Mouse (Mus musculus) embryonic facial prominence, embryonic 10.5 days (tissue): ENCODE results near the gene Unc45a. TPM values are rescaled to one million over a fixed set of nuclear protein-coding genes. Genes with fewer than 3 reads are reported as not detected.

ENCODE experiments used
- DNase-seq: peaks from one replicate; pipeline ENCODE4 v3.0.0-alpha.2; 2017; ENCODE audit warnings: low spot score
- H3K27ac ChIP-seq: fragments of 300-500 bp; sonication (generic); replicated peaks from 2 replicates; pipeline ENCODE4 v1.5.1; 2016; ENCODE audit warnings: mild to moderate bottlenecking
- H3K27me3 ChIP-seq: fragments of 300-500 bp; sonication (generic); replicated peaks from 2 replicates; pipeline ENCODE4 v1.6.1; 2016; ENCODE audit warnings: low read depth, mild to moderate bottlenecking; ENCODE audit not compliant: poor library complexity, severe bottlenecking
- H3K36me3 ChIP-seq: fragments of 300-500 bp; sonication (generic); replicated peaks from 2 replicates; pipeline ENCODE4 v1.6.1; 2016; ENCODE audit warnings: mild to moderate bottlenecking, moderate library complexity
- H3K4me1 ChIP-seq: fragments of 300-500 bp; sonication (generic); 2 replicates; pipeline ENCODE4 v1.6.1; 2016
- H3K4me3 ChIP-seq: fragments of 300-500 bp; sonication (generic); 2 replicates; pipeline ENCODE4 v1.5.1; 2016; ENCODE audit warnings: mild to moderate bottlenecking, moderate library complexity
- H3K9me3 ChIP-seq: fragments of 300-500 bp; sonication (generic); 2 replicates; pipeline ENCODE4 v1.6.1; 2016; ENCODE audit warnings: mild to moderate bottlenecking
- WGBS: fragments of 180-500 bp; shearing (Covaris S2); methylation state at CpG from one replicate; pipeline ENCODE4 v1.1.7; 2016; 5-methylcytosine and 5-hydroxymethylcytosine counted together
- polyA plus RNA-seq: library from polyadenylated mRNA; unstranded; fragments of >200 nt; fragmentation: Nextera tagmentation; extraction: Ambion mirVana; gene quantifications from 2 replicates; pipeline ENCODE4 v1.2.1, GENCODE M21; 2016

The Unc45a gene
- polyA plus RNA-seq, 1 experiment from 2014 or later, result 51.3 TPM

DNA sequence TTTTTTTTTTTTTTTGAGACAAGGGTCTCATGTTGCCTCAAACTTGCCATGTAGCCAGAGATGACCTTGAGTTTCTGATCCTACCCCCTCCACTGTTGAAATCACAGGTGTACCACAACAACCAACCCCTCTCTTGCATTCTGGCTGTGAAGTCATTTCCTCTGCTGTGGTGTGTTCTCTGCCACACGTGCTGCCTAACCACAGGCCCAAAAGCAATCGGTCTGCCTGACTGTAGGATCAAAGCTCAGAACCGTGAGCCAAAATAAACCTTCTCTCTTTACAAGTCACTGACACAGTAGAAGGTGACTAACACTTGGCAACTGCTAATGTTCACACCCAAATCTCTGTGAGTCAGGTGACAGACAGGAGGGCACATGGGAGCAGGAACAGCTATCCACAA lies 19.6 kb upstream of the Unc45a start:
- H3K4me1 ChIP-seq, result peaks cover 18% of the 10 kb centered on the region

DNA sequence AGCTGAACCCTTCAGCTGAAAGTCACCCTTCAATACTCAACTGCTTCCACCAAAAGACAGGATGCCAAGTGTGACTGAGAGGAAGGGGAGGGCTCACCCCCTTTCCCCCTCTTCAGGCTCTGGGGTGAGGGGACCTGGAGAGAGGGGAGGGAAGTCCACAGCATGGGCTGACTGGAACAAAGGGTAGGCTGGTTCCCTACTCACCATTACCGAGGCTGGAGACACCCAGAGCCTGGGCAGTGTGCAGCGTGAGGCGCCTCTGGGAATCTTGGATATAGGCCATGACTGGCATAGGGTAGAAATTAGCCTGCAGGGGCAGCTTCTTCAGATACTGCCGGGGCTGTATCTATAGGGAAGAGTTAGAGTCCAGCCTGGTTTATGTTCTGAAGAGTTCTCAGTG lies 17.2 kb upstream of the Unc45a start:
- 0 out of 2 replicates have a peak overlapping the region, but pooled peaks have one; percentile 24 for H3K27ac ChIP-seq
- no peaks in the 10 kb centered on the region for H3K27me3 ChIP-seq
- H3K36me3 ChIP-seq, result peaks cover 95% of the 10 kb centered on the region
- 64% methylated on average over 4 of the region's 4 CpGs for WGBS
- no peaks in the 10 kb centered on the region for H3K9me3 ChIP-seq
- H3K4me3 ChIP-seq, result no peak overlapping the region
- DNase-seq, result no peak
- peaks cover 18% of the 10 kb centered on the region for H3K4me1 ChIP-seq

More for the DNA sequence above, 19.6 kb upstream of the Unc45a start:
- Histone ChIP-seq H3K27ac (no peak overlapping the region), H3K36me3 (peaks cover 99% of the 10 kb centered on the region), H3K27me3 (no peaks in the 10 kb centered on the region), H3K9me3 (no peaks in the 10 kb centered on the region), H3K4me3 (no peak overlapping the region)
- WGBS, result 84% methylated on average over 3 of the region's 3 CpGs
- DNase-seq, result no peak

DNA sequence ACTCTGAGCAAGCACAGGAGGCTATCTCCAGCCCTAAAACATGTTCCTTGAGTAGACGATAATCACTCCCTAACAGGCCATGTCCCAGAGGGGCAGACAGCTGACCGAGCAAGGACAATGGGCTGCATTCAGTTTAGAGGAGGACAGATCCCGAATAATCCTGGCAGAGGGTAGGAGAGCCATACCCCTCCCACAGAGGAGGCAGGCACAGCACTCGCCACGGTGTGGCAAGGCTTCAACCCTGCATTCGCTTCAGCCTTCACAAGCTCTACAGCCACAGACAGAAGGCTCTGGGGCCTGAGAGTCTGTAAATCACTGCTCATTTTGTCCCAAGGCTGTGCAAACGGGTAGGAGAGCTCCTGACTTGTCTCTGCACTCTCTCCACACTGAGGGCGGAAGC lies 16.4 kb upstream of the Unc45a start:
- Histone ChIP-seq H3K4me3 (no peak overlapping the region), H3K4me1 (peaks cover 18% of the 10 kb centered on the region), H3K27me3 (no peaks in the 10 kb centered on the region), H3K27ac (peak overlapping the region; percentile 72), H3K36me3 (peaks cover 95% of the 10 kb centered on the region), H3K9me3 (no peaks in the 10 kb centered on the region)
- DNase-seq, result peak; percentile 42
- 26% methylated on average over 8 of the region's 8 CpGs for WGBS

DNA sequence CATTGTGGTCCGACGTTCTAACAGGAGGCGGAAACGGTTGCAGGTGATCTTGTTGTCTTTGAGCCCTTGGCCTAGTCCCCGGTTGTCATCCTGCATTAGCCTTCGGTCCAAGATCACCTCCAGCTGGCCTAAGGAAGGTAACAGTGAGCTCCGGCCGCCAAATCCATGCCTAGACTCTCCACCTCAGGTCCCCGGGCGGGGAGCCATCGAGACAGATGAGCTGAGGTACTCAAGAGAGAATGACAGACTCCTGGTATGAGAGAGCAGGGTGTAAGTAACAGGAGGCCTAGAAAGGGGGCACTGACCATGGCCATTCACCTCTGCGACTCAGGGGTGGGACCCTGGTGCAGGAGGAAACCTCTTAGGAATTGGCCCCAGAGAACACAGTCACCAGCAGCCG lies 15.5 kb upstream of the Unc45a start:
- Histone ChIP-seq H3K4me3 (no peak overlapping the region), H3K9me3 (no peaks in the 10 kb centered on the region), H3K27ac (peak overlapping the region; percentile 72; the same call in 1 of the 2 replicates), H3K36me3 (peaks cover 93% of the 10 kb centered on the region), H3K27me3 (no peaks in the 10 kb centered on the region), H3K4me1 (peaks cover 18% of the 10 kb centered on the region)
- 80% methylated on average over 13 of the region's 13 CpGs for WGBS
- DNase-seq, result no peak

DNA sequence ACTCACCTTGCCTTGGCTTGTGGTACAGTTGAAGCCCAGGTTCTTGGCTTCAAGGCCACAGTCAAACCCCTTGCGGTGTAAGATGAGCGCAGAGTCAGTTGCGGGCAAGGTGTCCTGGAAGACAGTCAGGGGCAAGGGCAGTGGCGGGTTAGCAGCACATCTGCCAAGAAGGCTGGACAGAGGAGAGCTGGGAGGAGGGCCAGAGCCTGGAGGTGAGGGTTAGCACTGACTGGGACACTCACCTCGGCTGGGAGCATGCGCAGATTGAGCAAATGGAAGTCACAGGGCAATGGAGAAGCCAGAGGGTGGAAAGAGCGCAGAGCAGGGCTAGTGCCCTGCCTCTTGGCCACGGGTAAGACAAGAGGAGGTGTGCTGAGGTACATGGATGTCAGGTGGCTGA lies 12.1 kb upstream of the Unc45a start:
- H3K27ac ChIP-seq, result no peak overlapping the region
- WGBS, result 93% methylated on average over 8 of the region's 8 CpGs
- H3K4me1 ChIP-seq, result peaks cover 25% of the 10 kb centered on the region
- peaks cover 79% of the 10 kb centered on the region for H3K36me3 ChIP-seq
- H3K27me3 ChIP-seq, result no peaks in the 10 kb centered on the region
- H3K4me3 ChIP-seq, result no peak overlapping the region
- no peaks in the 10 kb centered on the region for H3K9me3 ChIP-seq
- DNase-seq, result no peak

DNA sequence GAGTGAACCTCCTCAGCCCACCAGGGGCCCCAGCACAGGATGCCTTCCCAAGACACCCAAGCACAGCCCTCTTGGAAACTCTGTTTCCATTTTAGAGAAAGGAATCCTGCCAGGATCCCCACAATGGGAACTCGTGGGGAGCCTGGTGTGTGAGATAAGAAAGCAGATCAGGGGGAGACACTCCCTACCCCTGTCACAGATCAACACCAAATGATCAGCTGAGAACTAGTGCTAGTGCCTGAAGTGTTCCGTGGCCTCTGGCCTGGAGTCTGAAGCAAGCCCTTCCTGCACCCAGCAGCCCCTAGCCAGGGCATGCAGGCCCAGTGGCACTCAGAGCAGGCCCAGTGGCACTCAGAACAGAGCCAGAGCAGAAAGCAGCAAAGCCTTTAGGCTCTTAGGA lies 10.0 kb upstream of the Unc45a start:
- 81% methylated on average over 2 of the region's 2 CpGs for WGBS
- Histone ChIP-seq H3K9me3 (no peaks in the 10 kb centered on the region), H3K27ac (no peak overlapping the region), H3K4me1 (peaks cover 17% of the 10 kb centered on the region), H3K36me3 (peaks cover 58% of the 10 kb centered on the region), H3K27me3 (no peaks in the 10 kb centered on the region), H3K4me3 (no peak overlapping the region)
- no peak for DNase-seq

DNA sequence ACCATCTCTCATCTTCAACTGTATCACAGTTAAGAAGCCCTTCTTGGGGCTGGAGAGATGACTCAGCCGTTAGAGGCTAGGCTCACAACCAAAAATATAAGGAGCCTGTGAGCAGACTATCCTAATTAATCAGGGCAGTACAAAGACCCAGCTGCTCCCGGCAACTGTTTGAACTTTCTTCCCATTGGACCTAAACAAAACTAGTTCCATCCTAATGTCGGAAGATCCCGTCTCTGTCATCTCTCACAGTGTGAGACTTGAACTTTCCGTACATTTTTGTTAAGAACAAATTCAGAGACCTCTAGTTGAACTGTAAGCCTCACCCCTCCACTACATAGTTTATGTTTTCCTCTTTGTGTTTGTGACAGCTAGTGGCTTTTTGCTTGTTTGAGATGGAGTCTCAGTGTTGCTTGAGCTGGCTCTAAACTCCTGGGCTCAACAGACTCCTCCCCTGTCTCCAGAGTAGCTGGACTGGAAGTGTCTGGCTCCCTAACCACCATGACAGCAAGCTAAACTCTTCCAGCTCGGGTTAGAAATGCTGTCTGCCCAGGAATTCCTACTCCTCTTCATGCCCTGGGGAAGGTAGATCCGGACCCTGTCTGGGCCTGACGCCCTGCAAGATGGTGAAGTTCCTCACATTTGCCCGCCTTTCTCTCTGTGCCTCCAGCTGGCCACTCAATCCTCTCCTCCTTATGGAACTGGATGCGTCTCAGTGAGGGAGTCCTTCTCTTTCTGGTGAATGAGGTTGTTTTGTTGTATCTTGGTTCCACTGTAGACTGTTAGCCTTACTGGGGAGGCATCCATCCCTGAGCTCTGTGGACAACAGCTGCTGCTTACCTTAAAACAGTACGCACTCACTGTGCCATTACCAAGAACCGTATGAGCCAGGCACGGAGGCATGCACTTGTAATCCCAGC lies 7.1 kb upstream of the Unc45a start:
- no peak overlapping the region for H3K27ac ChIP-seq
- peaks cover 40% of the 10 kb centered on the region for H3K36me3 ChIP-seq
- no peaks in the 10 kb centered on the region for H3K27me3 ChIP-seq
- no peak overlapping the region for H3K4me3 ChIP-seq
- no peaks in the 10 kb centered on the region for H3K9me3 ChIP-seq
- peaks cover 25% of the 10 kb centered on the region for H3K4me1 ChIP-seq
- no peak for DNase-seq
- WGBS, result 70% methylated on average over 13 of the region's 13 CpGs

DNA sequence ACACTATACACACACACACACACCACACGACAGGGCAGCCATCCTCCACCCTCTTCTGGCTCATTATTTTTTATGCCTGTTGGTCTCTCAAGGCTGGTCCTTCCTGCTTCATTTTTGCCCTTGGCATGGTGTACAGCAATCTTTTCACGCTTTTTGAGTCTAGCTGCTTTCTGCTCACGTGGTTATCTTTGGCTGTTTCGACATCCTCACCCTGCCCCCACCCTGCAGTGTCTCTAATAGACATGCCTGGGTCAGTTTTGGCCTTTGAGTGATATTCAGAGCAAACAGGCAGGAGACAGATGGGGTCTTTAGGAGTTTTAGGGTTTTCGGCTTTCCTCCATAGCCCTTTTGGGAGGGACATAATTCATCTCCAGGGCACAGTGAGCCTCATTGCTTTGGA lies 6.0 kb upstream of the Unc45a start:
- no peak overlapping the region for H3K27ac ChIP-seq

DNA sequence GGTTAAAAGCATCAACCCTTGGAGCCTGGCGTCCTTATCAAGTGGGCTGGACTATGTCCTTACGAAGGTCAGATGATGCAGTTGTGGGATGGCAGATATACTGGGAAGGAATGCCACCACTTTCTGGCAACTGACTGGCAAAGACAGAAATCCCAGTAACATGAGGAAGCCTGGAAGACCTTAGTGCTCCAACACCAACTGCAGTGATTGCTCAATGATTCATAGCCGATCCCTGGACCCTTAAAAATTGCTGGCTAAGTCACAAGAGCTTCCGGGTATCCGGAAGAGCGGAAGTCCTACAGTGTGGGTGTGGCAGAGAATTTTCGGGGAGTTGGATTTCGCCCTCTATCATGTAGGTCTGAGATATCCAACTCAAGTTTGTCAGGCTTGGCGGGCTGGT lies 5.4 kb upstream of the Unc45a start:
- H3K27ac ChIP-seq, result no peak overlapping the region
- H3K4me1 ChIP-seq, result peaks cover 34% of the 10 kb centered on the region
- peaks cover 24% of the 10 kb centered on the region for H3K36me3 ChIP-seq
- WGBS, result 92% methylated on average over 9 of the region's 9 CpGs
- no peak for DNase-seq
- H3K4me3 ChIP-seq, result no peak overlapping the region
- no peaks in the 10 kb centered on the region for H3K9me3 ChIP-seq
- H3K27me3 ChIP-seq, result peaks cover 12% of the 10 kb centered on the region

More for the DNA sequence above, 6.0 kb upstream of the Unc45a start:
- Histone ChIP-seq H3K9me3 (no peaks in the 10 kb centered on the region), H3K4me3 (no peak overlapping the region), H3K4me1 (peaks cover 30% of the 10 kb centered on the region), H3K36me3 (peaks cover 30% of the 10 kb centered on the region), H3K27me3 (peaks cover 5% of the 10 kb centered on the region)
- WGBS, result 93% methylated on average over 5 of the region's 5 CpGs
- no peak for DNase-seq

DNA sequence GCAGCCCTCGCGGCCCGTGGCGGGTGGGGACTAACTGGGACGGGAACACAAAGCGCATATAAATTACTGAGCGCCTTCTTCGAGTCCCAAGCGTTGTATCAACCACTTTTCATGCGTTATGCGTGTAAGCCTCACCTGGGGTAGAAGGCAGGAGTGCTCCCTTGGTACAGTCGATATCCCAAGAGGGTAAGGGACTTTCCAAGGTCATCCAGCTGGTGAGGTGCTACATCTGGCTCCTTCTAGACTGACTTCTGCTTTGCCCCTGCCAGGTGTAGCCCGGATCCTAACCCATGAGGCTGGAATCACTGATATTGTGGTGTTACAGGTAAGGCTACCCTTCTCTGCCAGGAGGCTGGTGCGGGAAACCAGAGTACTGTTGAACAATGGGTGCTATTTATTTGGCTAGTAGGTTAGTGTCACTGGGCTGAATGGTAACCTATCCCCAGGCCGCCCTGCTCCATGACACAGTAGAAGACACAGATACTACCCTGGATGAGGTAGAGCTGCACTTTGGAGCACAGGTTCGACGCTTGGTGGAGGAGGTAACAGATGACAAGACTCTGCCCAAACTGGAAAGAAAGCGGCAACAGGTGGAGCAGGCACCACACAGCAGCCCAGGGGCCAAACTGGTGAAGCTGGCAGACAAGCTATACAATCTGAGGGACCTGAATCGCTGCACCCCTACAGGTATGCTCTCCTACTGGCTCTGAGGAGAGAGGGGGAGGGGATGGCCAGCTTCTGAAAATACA lies 2.6 kb upstream of the Unc45a start:
- 26% methylated on average over 19 of the region's 19 CpGs for WGBS
- Histone ChIP-seq H3K4me1 (peaks cover 49% of the 10 kb centered on the region), H3K4me3 (peak overlapping the region; percentile 73), H3K36me3 (peaks cover 6% of the 10 kb centered on the region), H3K9me3 (no peaks in the 10 kb centered on the region), H3K27ac (peak overlapping the region; percentile 91), H3K27me3 (peaks cover 12% of the 10 kb centered on the region)
- DNase-seq, result no peak

DNA sequence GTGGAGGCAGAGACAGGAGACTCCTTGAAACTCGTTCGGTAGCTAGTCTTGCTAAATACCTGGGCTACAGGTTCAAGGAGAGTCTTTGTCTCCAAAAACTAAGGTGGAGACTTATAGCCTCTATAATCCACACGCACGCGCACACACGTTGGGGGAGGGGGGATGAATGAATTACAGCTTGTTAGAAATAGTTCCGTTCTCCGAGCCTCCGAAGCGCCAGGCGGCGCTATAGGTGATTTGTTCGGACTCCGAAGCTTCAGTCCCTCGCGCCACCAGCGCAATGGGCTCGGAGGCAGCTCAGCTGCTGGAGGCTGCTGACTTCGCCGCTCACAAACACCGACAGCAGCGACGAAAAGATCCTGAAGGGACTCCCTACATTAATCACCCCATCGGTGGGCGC lies 2.1 kb upstream of the Unc45a start, which contains the start of gene Hddc3:
TSS of gene Hddc3 (plus strand) at position 247 of the 400 bp plus-strand sequence.
- Histone ChIP-seq H3K27ac (peak within 1 kb of the TSS; percentile 91), H3K27me3 (peaks cover 12% of the 10 kb centered on the region), H3K36me3 (peaks cover 11% of the 10 kb centered on the region), H3K9me3 (no peaks in the 10 kb centered on the region), H3K4me3 (peak within 1 kb of the TSS; percentile 73), H3K4me1 (peaks cover 47% of the 10 kb centered on the region)
- WGBS, result 1% methylated on average over 25 of the region's 25 CpGs
- DNase-seq, result peak; percentile 94

DNA sequence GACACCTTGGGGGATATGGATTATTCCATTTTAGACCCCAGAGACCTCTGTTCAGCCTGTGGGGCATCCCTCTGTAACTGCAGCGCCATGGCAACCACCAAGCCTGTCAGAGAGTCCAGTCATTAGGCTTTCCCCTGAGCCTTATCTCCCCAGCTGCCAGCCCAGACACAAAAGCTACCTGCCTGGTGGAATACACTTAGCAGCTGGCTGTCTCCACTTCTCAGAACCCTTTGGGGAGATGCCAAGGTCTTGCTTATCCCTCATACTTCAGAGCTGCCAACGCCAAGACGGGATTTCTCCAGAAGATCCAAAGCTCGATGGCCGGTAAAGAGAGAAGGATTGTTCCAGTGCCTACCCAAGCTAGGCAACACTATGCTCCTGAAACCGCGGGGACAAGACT lies 988 bp upstream of the Unc45a start:
- Histone ChIP-seq H3K4me1 (peaks cover 41% of the 10 kb centered on the region), H3K27me3 (peaks cover 12% of the 10 kb centered on the region), H3K27ac (no peak overlapping the region), H3K36me3 (peaks cover 21% of the 10 kb centered on the region), H3K9me3 (no peaks in the 10 kb centered on the region), H3K4me3 (no peak overlapping the region)
- DNase-seq, result no peak
- WGBS, result 79% methylated on average over 7 of the region's 7 CpGs
